Mouse (Mus musculus): ENCODE measurements around the gene Dclre1b.
"Not testable (repeated sequence)": the region's sequence is repeated elsewhere in the genome, so short reads cannot be mapped to it uniquely, and the experiment has no call there.

Dclre1b gene

GRCm38 (mm10) chr3:103808891-103809798 is at the start of gene Dclre1b, which contains the start of the genes Ap4b1 and Gm43064:
Gene Dclre1b, minus strand, starts transcription at chr3:103809444.
Gene Ap4b1, plus strand, starts transcription at chr3:103809520.
Gene Gm43064, plus strand, starts transcription at chr3:103809573.
- peak; percentile 81 for DNase-seq (ENCODE audit: low spot score)

DNA sequence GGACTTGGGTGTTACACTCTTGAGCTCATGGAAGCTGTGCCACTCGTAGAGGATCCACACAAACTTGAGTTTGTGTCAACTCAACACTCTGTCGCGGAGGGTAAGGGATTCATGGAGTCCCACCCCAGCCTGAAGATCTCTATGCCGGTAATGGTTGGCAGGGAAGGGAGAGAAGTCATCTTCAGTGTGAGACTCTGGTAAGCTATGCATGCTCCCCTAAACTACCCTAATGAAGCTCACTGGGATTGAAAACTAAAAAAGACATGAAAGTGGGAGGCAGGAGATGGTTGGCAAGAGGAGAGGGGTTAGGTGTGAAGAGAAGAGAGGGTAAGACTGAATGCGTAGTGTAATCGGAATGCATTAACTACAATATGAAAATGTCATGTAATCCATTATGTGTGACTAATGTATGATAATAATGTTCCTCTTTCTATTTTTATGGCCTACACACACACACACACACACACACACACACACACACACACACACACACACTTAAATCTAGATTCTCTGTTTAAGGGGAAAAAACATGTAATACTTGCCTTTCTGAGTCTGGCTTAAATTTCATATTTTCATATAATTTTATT is 48.8 kb upstream of the Dclre1b start:
- no peak for DNase-seq (ENCODE audit: low spot score)

DNA sequence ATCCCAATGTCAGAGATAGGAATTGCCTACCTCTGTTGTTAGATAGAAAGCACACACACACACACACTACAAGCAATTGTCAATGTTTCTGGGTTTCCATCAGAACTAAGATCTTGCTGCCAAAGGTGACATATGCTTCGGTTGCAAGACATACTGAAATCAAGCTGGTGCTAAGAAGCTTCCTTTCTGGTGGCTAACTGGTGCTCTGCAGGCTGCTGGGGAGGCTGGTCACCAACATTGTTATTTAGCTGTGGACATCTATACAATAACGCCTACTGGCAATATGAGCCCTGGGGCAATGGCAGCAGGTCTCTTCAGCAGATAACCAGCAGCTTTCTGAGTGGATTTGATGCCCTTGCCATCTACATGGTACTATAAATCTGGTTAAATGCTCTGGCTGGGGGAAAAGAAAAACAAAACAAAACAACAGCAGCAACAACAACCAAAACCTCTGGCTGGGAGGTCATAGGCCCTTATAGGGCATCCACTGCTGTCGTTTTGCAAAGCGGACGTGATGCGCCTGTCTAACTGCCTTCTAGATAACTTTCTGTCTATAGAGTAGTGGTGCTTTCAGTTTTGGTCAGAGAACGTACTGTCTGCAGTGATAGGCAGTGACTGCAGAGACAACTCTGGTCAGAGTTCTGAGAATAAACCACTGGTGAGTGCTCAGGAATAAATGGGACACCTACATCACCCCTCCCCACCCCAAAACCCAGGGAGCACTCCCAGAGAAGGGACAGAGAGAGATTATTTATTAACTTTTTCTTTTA is 48.0 kb upstream of the Dclre1b start:
- no peak for DNase-seq (ENCODE audit: low spot score)

DNA sequence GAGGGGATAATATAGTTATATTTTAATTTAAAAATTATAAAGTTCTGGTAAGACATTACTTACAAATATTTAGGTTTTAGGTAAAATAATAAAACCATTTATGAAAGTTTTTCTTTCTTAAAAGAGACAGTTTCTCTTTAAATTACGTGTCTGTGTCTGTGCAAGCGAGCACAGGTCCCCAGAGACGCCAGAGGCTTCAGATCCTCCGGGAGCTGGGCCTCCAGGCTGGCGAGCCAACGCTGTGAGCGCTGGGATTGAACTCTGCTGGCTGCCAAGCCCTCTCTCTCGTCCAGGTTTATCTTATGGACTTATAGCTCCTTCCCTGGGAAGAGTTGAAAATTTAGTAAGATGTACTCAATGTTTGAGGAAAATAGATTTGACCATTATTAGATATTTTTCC is 44.6 kb upstream of the Dclre1b start:
- no peak for DNase-seq (ENCODE audit: low spot score)

DNA sequence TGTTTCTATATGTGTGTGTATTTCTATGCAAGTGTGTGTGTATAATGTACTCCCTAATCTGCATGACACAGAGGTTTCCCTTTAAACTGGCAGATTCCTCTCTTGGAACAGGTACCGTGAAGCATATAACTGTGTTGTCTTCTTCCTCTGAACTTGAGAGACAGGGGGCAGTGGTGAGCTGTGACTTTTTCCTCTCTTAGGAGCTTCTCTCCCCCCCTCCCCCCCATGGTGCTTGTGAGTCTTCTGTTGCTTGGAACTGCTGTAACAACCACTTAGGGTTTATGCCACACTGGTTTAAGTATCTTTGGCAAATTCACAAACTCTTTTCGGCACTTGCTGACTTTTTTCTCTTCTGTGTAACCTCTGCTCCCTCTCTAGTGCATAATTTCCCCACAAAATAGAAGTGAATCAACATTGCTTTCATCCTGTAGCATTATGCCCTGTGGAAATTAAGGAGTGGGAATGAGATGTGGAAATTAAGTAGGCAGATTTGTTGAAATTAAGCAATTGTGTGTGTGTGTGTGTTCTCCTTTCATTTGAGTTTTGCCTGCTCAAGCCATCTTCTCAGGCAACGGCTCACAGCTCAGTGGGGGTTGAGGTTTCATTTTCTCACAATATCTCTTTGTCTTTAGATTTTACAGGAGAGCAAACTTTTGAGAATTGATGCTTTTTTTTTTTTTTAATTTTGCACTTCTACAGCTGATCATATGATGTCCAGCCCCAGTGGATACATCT is 43.5 kb upstream of the Dclre1b start:
- peak; percentile 40 for DNase-seq (ENCODE audit: low spot score)

DNA sequence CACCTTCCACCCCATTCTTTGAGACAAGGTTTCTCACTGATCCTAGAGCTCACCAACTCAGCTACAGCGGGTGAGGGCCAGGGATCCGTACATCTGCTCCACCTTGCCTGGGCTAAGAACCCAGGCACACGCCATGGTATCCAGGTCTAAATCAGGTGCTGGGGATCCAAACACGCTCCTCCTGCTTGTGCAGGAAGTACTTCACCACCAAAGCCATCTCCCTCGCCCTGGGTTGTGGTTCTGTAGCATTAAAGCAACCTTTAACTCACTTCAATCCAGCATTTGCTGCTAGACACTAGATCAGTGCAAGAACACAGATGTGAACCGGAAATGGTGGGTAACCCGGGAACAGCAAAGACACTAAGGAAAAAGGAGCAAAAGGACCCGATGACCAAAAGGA is 42.6 kb upstream of the Dclre1b start:
- no peak for DNase-seq (ENCODE audit: low spot score)

GRCm38 (mm10) chr3:103851481-103851880 is 42.2 kb upstream of the Dclre1b start:
- no peak for DNase-seq (ENCODE audit: low spot score)

DNA sequence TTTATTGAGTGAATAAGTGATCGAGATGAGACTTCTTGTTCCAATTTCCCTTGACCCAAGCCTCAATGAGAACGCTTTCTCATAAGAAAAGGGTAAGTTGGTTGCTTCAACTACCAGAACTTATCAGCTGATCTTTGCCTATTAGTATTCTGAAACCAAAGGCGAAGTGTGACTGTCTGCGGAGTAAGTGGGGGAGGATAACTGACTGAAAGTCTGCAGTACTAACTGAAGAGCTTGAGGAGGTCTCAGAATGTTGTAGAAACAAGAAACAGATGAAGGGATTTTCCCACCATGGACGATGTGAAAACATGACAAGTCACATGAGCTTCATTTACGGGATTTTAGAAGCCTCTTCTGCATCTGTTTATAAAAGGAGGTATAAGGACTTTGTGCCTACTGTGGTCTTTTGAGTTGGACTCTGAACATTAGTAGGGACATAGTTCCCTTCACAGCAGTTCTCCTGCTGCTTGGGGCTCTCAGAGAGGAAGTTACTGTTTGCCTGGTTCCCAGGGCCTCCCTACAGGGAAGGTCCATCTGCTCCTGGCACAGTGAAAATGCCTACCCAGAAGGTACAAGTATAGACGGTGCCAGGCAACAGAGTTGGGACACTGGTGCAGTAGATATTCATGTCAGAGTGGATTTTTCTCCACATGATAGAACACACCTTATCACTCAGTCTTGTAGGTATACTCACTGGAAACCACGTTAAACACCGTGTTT is 41.6 kb upstream of the Dclre1b start:
- DNase-seq (ENCODE audit: low spot score): no peak

- not testable (repeated sequence) for DNase-seq (ENCODE audit: low spot score)
These were observed 31.7 kb upstream of the Dclre1b start for GRCm38 (mm10) chr3:103840946-103841345.

DNA sequence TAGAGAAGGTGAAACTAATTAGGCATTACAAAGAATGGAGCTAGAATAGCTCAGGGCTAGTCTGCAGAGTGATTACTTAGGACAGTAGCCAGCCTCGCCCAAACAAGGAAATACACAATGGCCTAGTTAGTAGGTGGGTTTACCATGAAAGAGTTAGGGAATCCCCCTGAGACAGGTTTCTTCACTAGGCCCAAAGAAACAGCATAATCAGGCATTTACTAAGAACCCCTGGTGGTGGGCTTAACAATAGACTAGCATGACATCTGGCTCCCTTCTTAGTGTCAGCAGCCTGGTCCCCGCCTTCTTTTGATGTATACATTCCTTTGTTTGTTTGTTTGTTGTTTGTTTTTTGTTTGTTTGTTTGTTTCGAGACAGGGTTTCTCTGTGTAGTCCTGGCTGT is 31.0 kb upstream of the Dclre1b start:
- not testable (repeated sequence) for DNase-seq (ENCODE audit: low spot score)

- no peak for DNase-seq (ENCODE audit: low spot score)
These were observed 30.5 kb upstream of the Dclre1b start for GRCm38 (mm10) chr3:103839711-103840110.

GRCm38 (mm10) chr3:103836453-103836852 is 27.2 kb upstream of the Dclre1b start:
- DNase-seq (ENCODE audit: low spot score): no peak

- DNase-seq (ENCODE audit: low spot score): no peak
These were observed 26.7 kb upstream of the Dclre1b start for GRCm38 (mm10) chr3:103835951-103836310.

- DNase-seq (ENCODE audit: low spot score): no peak
These were observed 26.2 kb upstream of the Dclre1b start for GRCm38 (mm10) chr3:103835272-103835950.

DNA sequence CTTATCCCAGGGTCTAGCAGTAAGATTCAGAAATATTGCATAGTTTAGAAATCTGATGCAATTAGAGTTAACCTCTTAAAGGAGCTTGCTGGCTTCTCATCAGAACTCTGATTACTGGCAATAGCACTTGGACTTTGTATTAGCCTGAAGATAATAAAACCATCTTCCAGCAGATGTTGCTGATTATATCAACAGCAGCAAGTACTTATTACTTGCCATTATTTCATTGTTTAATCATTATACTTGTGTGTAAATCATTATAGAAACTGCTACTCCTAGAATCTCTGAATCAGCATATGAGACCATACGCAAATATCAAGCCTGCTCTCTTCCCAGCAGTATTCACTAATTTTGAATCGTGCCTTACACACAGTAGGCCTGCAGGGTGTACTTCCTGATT is 24.8 kb upstream of the Dclre1b start:
- no peak for DNase-seq (ENCODE audit: low spot score)

DNA sequence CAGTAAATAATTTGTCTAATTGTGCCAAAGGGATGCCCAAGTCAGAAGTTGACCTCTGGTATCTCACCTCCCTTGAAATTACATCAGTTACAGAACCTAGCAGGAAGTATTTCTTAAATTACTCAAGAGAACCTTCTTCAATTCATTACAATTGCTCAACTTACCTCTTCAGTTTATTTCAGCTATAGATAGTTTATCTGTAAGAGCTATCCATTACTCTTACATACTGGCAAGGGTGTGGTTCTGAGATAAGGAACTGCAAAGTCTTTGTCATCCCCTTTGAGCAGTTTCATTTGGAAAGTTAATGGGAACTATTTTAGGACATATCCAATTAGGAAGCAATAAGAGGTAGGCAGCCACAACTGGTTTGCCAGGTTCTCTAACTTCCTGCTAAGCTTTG is 23.2 kb upstream of the Dclre1b start, which contains the start of gene Bcl2l15:
Gene Bcl2l15 (plus strand): TSS at position 176 of the 400 bp plus-strand sequence.
- DNase-seq (ENCODE audit: low spot score): no peak

GRCm38 (mm10) chr3:103831146-103831545 is 21.9 kb upstream of the Dclre1b start:
- DNase-seq (ENCODE audit: low spot score): no peak

GRCm38 (mm10) chr3:103830681-103831080 is 21.4 kb upstream of the Dclre1b start:
- DNase-seq (ENCODE audit: low spot score): not testable (repeated sequence)

DNA sequence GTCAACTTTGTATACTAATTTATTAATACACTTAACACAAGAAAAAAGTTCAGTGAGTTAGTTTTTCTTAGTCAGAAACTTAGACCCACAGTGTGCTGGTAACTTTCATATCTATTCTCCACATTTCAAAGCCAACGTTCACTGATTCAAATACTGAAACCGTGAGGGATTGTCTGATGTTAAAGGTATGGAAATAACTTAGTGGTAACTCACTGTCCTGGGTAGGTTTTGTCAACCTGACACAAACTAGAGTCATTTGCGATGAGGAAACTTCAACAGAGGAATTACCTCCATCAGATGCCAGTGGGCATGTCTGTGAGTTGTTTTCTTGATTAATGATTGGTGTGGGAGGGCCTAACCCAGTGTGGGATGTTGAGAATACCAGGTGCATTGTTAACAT is 19.8 kb upstream of the Dclre1b start:
- no peak for DNase-seq (ENCODE audit: low spot score)

DNA sequence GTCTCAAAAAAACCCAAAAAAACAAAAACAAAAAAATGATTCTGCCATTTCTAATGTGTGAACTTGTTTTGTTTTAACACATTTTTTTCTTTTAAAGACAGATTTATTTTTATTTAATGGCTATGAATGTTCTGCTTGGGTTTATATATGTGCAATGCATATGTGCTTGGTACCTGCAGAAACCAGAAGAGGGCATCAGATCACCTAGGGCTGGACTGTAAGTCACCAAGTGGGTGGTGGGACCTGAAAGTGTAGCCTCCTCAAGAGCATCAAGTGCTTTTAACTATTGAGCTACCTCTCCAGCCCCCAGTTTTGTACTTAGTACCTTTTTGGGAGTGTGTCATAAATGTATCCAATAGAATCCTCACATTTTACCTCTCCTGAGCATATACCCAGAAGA is 18.3 kb upstream of the Dclre1b start:
- no peak for DNase-seq (ENCODE audit: low spot score)

- no peak for DNase-seq (ENCODE audit: low spot score)
These were observed 1.7 kb upstream of the Dclre1b start for GRCm38 (mm10) chr3:103810967-103811366.

Data from spleen, adult 12 weeks (tissue).